Mouse (Mus musculus): ENCODE measurements around the gene Lrrc8a.

The Lrrc8a gene

GRCm38 (mm10) chr2:30261064-30261736, 23.7 kb downstream of the Lrrc8a start:
- no peak for DNase-seq (ENCODE audit: low read depth, low spot score)

GRCm38 (mm10) chr2:30261921-30262839, 24.7 kb downstream of the Lrrc8a start:
- no peak for DNase-seq (ENCODE audit: low read depth, low spot score)

GRCm38 (mm10) chr2:30262840-30263441, 25.4 kb downstream of the Lrrc8a start:
- no peak for DNase-seq (ENCODE audit: low read depth, low spot score)

GRCm38 (mm10) chr2:30263811-30264210, 26.3 kb downstream of the Lrrc8a start:
- no peak for DNase-seq (ENCODE audit: low read depth, low spot score)

- DNase-seq (ENCODE audit: low read depth, low spot score), result no peak
These were observed 27.4 kb downstream of the Lrrc8a start for GRCm38 (mm10) chr2:30264671-30265519.

GRCm38 (mm10) chr2:30265767-30266253, 28.3 kb downstream of the Lrrc8a start, which contains the start of gene Phyhd1:
Phyhd1 (plus strand) TSS chr2:30266203.
- DNase-seq (ENCODE audit: low read depth, low spot score), result no peak

- DNase-seq (ENCODE audit: low read depth, low spot score), result no peak
These were observed 29.0 kb downstream of the Lrrc8a start for GRCm38 (mm10) chr2:30266392-30266941.

- no peak for DNase-seq (ENCODE audit: low read depth, low spot score)
These were observed 30.0 kb downstream of the Lrrc8a start for GRCm38 (mm10) chr2:30267466-30267865.

GRCm38 (mm10) chr2:30268371-30268770, 30.9 kb downstream of the Lrrc8a start:
- no peak for DNase-seq (ENCODE audit: low read depth, low spot score)

GRCm38 (mm10) chr2:30269241-30269990, 31.9 kb downstream of the Lrrc8a start:
- no peak for DNase-seq (ENCODE audit: low read depth, low spot score)

GRCm38 (mm10) chr2:30270134-30270533, 32.6 kb downstream of the Lrrc8a start:
- DNase-seq (ENCODE audit: low read depth, low spot score), result peak; percentile 42

- no peak for DNase-seq (ENCODE audit: low read depth, low spot score)
These were observed 43.2 kb downstream of the Lrrc8a start, which contains the start of gene Gm28038 for GRCm38 (mm10) chr2:30280743-30281142. Gm28038 (plus strand) TSS chr2:30281043.

- no peak for DNase-seq (ENCODE audit: low read depth, low spot score)
These were observed 44.1 kb downstream of the Lrrc8a start for GRCm38 (mm10) chr2:30281651-30282050.

GRCm38 (mm10) chr2:30283193-30283592, 45.7 kb downstream of the Lrrc8a start:
- no peak for DNase-seq (ENCODE audit: low read depth, low spot score)

- DNase-seq (ENCODE audit: low read depth, low spot score), result no peak
These were observed 47.5 kb downstream of the Lrrc8a start for GRCm38 (mm10) chr2:30285004-30285403.

- DNase-seq (ENCODE audit: low read depth, low spot score), result no peak
These were observed 48.1 kb downstream of the Lrrc8a start for GRCm38 (mm10) chr2:30285416-30286181.

- DNase-seq (ENCODE audit: low read depth, low spot score), result peak; percentile 90
These were observed 48.9 kb downstream of the Lrrc8a start, which contains the start of the genes Dolk and Nup188 for GRCm38 (mm10) chr2:30286192-30287026. Dolk (minus strand) TSS chr2:30286334. Nup188 (plus strand) TSS chr2:30286397.

- no peak for DNase-seq (ENCODE audit: low read depth, low spot score)
These were observed 49.5 kb downstream of the Lrrc8a start for GRCm38 (mm10) chr2:30287027-30287373.

All from c-Kit-negative CD71-positive TER-119-positive erythroid progenitor cells, embryonic 14.5 days (primary cell).